Mouse (Mus musculus) brain, embryonic 14.5 days (tissue): Measurements from ENCODE around the gene AI661453.

Experiments used
- CTCF ChIP-seq: fragments of 200-500 bp; IDR thresholded peaks from 2 replicates; pipeline ENCODE4 v1.5.1; 2012; ENCODE audit warnings: inconsistent platforms, mild to moderate bottlenecking, moderate library complexity, borderline replicate concordance; ENCODE audit not compliant: insufficient read depth, insufficient read length; ENCODE audit errors: extremely low read depth
- POLR2A ChIP-seq: fragments of 200-500 bp; IDR thresholded peaks from 2 replicates; pipeline ENCODE4 v1.6.1; 2012; ENCODE audit warnings: mild to moderate bottlenecking, inconsistent platforms, borderline replicate concordance; ENCODE audit not compliant: poor library complexity, insufficient read depth, insufficient read length, severe bottlenecking; ENCODE audit errors: extremely low read depth

GRCm38 (mm10) chr17:47449432-47449831, 13.0 kb downstream of the AI661453 start:
- no peak for TF ChIP-seq CTCF
- TF ChIP-seq POLR2A = no peak
